Mouse (Mus musculus) midbrain, embryonic 12.5 days (tissue): ENCODE results near the gene Rmi2. TPM values are rescaled to one million over a fixed set of nuclear protein-coding genes. Genes with fewer than 3 reads are reported as not detected.

Experiments
- polyA plus RNA-seq: library from polyadenylated mRNA; unstranded; fragments of >200 nt; fragmentation: Nextera tagmentation; extraction: Ambion mirVana; gene quantifications from 2 replicates; pipeline ENCODE4 v1.2.1, GENCODE M21; 2016

Rmi2 gene
- polyA plus RNA-seq, 1 experiment from 2014 or later: 3.5 TPM

Other genes with a start within 250 kb of the Rmi2 start
- 2.5 and 3.4 TPM in 2 replicates for gene Socs1, start 49.5 kb upstream of the Rmi2 start, polyA plus RNA-seq
- not detected in 2 replicates for gene Tnp2, start 46.4 kb upstream of the Rmi2 start, polyA plus RNA-seq
- gene Prm3, start 44.1 kb upstream of the Rmi2 start, polyA plus RNA-seq: not detected in 2 replicates
- not detected in 2 replicates for gene Prm2, start 38.9 kb upstream of the Rmi2 start, polyA plus RNA-seq
- gene Prm1, start 29.2 kb upstream of the Rmi2 start, polyA plus RNA-seq: not detected in 2 replicates
- not detected in 2 replicates for gene Gm11172, start 22.1 kb upstream of the Rmi2 start, polyA plus RNA-seq
- 106 and 113 TPM in 2 replicates for gene Snn, start 225.9 kb downstream of the Rmi2 start, polyA plus RNA-seq
- gene Litaf, start 231.1 kb downstream of the Rmi2 start, polyA plus RNA-seq: 39.5 and 42.4 TPM in 2 replicates